Mouse (Mus musculus): Measurements from ENCODE around the gene Pla2g2f. TPM values are rescaled to one million over a fixed set of nuclear protein-coding genes. Genes with fewer than 3 reads are reported as not detected.

The Pla2g2f gene
- polyA plus RNA-seq (2017; shearing (Covaris generic)): not detected

DNA sequence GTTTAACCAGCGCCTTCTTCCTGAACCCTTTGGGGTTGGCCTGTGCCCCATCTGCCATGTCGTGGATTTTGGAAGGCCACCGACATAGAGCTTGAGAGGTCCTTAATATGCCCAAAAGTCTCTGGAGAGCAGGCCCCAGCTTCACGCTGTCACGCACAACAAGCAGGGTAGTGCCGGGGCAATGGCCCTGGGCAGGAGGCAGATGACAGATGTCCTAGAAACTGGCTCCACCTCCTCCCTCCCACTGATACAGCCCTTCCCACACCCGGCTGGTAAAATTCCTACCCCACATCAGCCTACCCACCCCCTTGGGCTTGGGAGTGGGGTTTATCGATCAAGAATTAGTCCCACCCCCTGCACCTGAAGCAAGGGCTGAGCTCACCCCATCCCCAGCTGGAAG is at the start of gene Pla2g2f:
TSS of gene Pla2g2f (minus strand) at position 211 of the 400 bp plus-strand sequence.
- no peak for ATAC-seq

- ATAC-seq: no peak
Measured at GRCm38 (mm10) chr4:138806920-138807541, 49.6 kb upstream of the Pla2g2f start.

GRCm38 (mm10) chr4:138806160-138806559 is 48.7 kb upstream of the Pla2g2f start:
- no peak for ATAC-seq

- ATAC-seq: no peak
Measured at GRCm38 (mm10) chr4:138805248-138805647, 47.8 kb upstream of the Pla2g2f start.

GRCm38 (mm10) chr4:138802917-138803316 is 45.5 kb upstream of the Pla2g2f start:
- no peak for ATAC-seq

DNA sequence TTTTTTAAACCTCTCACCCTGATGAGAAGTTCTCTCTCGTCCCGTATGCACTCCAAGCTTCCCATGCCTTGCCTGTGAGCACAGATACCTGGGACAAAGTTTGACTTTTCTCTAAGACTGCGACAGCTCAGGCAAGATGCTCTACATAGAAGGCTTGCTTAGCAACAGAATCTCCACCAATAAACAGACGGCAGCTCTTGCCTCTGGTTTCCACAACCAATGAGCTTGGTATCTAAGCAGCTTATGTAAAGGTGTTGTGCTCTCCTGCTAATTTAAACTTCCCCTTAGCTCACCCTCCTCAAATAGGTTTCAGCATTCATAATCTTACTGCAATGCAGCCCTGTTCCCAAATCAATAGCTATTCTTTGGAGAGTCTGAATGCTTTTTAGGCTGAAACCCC is 44.2 kb upstream of the Pla2g2f start:
- no peak for ATAC-seq

DNA sequence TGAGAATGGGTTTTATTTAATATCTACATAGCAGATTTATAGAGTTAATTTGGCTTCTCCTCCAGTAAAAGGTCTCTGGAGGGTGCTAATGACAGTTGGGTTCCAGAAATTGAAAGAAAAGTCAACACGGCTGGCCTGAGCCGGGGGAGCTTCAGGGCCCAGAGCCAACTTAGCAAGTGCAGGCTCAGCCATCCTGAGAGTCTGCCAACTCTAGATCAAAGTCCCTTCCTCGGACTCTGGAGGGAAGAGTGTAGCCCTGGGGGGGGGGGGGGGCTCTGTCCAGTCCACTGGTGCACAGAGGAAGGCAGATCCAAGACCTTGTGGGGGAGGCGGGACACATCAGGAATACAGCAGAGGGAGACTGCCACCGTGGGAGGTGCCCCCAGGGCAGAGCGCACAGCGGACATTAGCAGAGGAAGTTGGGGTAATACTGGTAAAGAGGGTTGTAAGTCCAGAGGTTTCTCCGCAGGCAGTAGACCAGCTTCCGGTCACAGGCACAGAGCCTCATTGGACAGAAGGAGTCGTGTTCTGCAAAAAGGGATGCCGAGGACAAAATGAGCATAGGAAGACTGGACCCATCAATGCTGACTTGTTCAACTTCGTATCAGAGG is 42.8 kb upstream of the Pla2g2f start:
- ATAC-seq: no peak

DNA sequence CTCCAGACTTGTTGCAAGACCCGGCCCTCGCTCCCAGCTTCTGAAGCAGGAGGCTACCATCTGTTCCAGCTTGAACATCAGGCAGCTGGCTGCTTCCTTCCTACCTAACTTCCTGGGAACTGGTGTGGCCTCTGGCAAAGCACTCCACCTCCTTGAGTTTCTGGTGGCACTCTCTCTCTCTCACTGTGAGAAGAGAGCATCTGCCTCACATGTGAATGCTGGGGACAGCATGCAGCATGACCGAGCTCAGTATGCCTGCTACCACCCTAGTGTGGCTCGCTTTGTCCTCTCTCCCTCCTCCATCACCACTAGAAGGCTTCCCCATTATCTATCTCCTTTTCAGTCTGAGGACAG is 39.8 kb upstream of the Pla2g2f start:
- no peak for ATAC-seq

DNA sequence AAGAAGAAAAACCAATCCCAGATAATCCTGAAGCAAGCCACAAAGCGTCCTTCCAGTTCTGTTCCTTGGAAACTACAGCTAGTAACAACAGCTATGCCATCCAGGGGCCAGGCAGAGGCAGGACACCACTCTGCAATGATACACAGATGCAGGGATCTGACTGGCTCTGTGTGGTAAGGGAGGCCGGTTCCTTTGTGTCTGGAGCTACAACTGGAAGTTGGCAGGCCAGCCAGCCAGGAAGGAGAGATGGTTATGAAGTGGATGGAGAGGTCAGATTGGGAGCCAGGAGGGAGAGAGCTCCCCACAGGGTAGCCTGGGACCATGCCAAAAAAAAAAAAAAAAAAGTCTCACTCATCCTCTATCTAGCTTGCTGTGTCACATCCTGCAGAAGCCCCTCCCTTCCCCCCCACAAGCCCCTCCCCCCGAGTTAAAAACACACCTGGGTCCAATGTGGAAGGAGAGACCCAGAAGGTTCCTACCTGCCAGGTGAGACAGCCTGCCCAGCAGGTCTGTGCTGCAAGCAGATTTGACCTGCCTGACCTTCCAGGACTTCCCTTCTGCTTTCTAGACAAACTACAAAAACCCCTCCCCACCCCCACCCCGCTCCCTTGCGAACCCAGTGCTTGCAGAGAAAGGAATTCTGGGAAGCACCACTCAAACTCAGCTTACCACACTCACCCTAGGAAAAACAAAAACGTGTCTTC is 39.2 kb upstream of the Pla2g2f start:
- ATAC-seq: no peak

DNA sequence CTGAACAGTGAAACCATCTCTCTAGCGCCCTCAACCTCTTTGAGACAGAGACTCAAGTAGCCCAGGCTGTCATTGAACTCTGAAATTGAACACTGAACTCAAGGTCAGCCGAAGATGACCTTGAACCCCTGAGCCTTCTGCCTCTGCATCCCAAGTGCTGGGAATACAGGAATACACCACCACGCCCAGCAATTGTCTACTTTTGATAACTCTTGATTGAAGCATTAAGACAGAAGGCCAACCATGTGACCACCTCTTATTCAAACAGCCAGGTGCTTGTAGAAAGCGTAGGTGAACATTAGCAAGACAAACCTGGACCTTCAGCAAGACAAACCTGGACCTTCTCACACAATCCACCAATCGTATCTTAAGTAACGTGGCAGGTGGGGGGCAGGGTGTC is 36.9 kb upstream of the Pla2g2f start:
- ATAC-seq: no peak

GRCm38 (mm10) chr4:138793276-138793675 is 35.9 kb upstream of the Pla2g2f start:
- ATAC-seq: no peak

DNA sequence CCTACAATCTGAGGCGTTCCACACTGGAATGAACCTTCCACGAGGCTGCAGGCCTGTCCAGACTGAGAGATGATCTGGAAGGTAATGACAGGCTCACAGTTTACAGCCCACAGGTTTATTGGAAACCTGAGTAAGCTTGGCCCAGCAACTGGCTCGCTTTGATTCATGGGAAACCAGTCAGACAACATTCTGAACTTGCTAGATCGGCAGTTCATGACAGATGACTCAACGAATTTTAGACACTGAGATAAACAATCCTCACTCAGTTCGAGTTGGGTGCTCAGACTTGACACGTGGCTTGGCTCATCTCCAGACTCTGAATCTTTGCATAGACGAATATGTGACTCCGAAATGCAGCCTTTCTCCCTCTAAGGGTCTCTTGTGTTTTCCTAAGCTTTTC is 35.2 kb upstream of the Pla2g2f start:
- ATAC-seq: no peak

GRCm38 (mm10) chr4:138791452-138791851 is 34.0 kb upstream of the Pla2g2f start:
- no peak for ATAC-seq

GRCm38 (mm10) chr4:138788381-138788780 is 31.0 kb upstream of the Pla2g2f start:
- no peak for ATAC-seq

DNA sequence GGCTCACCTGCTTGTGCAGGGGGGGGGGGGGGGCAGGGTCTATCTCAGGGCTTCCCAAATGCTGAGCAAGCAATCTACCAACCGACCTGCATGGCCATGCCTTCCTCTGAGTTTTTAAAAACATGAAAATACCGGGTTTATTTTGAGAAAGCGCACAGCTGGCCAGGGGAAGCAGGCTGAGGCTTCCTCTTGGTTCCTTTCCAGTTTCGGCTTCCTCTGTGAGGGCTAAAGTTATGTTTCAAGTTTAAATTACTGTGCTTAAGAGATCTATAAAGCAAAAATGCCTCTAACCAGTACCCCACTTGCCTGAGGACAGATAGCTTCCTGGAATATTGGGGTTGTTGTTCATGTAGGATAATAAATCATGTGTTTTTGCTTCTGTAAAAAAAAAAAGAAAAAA is 28.7 kb upstream of the Pla2g2f start:
- no peak for ATAC-seq

GRCm38 (mm10) chr4:138785721-138786120 is 28.3 kb upstream of the Pla2g2f start:
- no peak for ATAC-seq

- no peak for ATAC-seq
Measured at GRCm38 (mm10) chr4:138782098-138782497, 24.7 kb upstream of the Pla2g2f start.

- ATAC-seq: no peak
Measured at GRCm38 (mm10) chr4:138780300-138780699, 22.9 kb upstream of the Pla2g2f start.

DNA sequence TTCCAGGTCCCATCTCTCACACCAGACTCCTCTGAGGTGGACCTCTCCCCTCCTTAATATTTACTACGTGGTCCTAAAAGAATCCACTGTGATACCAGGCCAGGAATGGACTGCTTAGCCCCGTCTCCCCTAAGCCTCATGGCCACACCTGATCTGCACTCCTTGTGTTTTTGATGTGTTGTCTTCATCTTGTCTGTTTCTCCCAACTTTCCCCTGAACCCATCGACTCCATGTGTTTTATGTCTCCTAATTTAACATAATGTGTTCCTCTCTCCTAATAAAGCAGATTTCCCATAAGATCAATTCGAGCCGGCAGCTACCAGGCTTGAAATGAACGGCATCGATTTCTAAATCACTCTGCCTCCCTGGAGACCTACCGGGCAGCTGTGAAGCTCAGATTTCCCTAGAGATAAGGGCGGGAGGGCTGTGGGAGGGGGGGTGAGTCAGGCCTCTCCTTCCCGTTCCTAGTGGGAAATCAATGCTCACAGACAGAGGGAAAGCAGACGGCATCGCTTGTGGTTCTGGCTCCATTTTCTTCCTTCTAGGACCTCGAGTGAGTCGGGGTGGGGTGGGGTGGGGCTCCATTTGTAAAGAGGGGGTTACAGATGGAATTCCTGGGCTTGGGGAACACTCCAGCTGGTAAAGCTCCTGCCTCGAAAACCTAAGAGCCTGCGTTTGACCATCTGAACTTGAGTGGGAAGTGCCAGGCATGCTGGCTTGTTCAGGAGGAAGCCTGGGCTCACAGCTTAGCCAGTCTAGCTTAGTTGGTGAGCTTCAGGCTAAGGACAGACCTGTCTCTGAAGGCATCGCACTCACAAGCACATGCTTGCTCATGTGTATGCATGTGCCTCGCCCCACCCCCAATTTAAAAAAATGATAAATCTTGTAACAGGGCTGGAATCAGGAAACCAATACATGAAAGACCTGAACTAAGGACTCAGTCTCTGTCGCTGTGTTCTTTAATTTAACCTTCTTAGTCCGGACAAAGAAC is 20.3 kb upstream of the Pla2g2f start:
- ATAC-seq: no peak

- ATAC-seq: no peak
Measured at GRCm38 (mm10) chr4:138775435-138775834, 18.0 kb upstream of the Pla2g2f start, which contains the start of gene Pla2g2d. Pla2g2d (plus strand) TSS chr4:138775735.

DNA sequence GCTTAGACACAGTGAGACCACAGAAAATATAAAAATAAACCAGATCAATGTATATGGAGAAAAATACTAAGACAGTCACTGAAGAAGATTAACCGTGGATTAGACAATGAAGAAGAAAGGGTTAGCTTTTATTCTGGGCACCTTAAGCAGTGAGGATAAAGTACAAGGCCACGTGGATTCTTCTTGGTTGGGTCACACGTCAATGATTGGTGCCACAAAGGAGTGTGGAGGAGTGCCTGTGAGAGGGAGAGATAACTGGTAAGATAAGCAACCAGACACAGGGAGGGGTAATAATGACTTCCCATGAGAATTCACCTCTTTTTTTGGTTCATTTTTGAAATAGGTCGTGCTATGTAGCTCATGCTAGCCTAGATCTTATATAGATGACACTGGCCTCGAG is 15.0 kb upstream of the Pla2g2f start:
- no peak for ATAC-seq

DNA sequence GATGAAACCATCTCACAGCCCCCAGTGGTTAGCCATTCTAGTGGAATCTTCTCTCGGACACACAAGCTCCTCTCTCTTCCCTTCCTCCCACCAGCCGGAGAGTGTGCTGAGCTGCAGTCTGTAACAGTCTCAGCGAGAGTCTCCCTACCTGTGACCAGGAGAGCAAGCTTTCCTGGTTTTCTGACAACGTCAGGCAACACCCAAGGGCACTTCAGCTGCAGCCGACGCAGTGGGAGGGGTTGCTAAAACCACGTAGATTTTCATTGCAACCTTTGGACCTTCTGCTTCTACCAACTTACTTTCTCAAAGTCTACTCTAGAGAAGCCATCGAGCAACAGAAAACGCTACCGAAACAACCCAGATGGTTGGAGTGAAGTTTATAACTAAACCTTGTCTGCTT is 14.5 kb upstream of the Pla2g2f start:
- ATAC-seq: no peak

DNA sequence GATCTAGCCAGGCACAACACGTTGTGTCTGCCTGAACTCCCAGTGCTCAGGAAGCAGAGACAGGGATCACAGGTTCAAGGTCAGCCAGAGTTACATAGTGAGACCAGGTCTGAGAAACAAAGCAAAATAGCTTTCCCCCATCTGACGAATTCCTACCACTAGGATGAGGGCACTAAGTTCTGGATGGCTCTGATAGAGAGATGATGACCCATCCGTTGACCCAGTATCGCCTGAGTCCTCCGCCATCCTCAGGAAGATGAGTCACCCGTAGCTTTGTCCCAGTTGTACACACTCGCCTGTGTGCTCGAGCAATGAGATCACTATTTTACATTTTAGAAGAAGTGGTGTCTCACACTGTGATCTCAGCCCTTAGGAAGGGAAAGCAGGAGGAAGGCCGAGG is 4.8 kb upstream of the Pla2g2f start:
- ATAC-seq: no peak

All from CD4-positive, CD25-positive, alpha-beta regulatory T cell, adult 4 months (primary cell).